Mouse (Mus musculus): ENCODE measurements around the gene Cyp2j8.

- TF ChIP-seq POLR2A (IDR thresholded peaks at IDR 0.05; ENCODE audit: extremely low read depth, insufficient read depth, low read length) (no peak), CTCF (IDR thresholded peaks at IDR 0.05; ENCODE audit: low read depth, low read length) (no peak)
Measured at GRCm38 (mm10) chr4:96522256-96522655, 15.1 kb upstream of the Cyp2j8 start.
